Mouse (Mus musculus): ENCODE measurements at regions not wholly inside any gene's neighbourhood (a gene's known extent, or its start where the extent isn't known, plus 50 kb on each side); places are given as distances from the start of the nearest gene placed in this dataset.
A peak's percentile ranks its signal among the peaks of the same experiment; 100 is the strongest.

DNA sequence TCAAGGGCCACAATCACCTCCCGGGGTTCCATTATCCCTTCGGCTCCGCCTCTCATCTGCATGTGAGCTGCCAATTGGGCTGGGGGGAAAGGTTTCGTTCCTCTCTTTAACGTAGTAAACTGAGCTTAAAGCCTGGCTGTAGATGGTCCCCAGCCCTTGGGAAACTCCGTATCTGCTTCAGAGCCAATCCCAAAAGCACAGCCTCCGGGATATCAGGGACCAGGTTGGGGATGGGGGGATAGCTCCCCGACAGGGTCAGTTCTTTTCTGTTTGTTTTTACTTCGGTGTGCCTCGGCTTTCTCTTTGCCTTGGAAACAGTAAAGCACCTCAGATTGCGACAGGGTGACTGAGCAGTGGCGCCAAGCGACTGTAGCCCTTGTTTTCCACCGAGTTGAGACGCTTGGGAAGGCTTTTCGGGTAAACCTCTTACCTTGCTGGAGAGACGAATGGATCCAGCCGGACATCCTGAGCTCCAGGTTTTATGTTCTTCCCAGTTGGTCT, 64.5 kb downstream of the Tfap2c start:
- no peak for DNase-seq

DNA sequence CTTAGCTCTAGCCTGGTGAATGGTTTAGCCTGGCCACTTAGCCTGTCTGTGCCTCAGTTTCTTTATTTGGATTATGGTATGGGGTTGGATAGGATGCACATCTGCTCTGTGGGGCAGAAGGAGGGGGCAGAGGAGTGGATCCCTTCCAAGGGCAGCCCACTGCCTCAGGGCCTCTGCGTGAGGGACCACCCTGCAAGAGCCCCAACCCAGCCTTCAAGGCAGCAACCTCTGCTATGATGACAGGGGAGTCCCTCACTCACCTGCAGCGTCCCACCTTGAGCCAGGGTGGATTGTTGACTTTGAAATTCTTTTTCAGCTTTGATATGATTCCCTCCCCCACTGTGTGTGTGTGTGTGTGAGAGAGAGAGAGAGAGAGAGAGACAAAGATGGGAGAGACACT, 65.8 kb downstream of the Tfap2c start:
- no peak for DNase-seq

DNA sequence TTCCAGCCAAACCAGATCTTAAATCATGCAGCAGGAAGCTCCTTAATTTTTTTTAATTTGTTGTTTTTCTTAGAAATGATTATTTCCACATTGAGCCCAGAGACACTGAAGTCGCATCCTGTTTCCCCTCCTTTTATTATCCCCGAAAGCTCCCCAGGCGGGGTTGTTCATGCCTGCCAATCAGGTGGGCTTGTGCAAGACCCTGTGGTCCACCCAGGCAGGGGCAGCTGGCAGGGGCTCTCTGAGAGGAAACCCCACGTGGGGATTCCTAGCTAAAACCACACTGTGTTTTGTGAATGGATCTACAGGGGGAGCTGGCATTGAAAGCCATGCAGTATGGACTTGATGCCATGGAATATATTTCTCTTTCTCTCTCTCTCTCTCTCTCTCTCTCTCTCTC, 66.2 kb downstream of the Tfap2c start:
- no peak for DNase-seq

DNA sequence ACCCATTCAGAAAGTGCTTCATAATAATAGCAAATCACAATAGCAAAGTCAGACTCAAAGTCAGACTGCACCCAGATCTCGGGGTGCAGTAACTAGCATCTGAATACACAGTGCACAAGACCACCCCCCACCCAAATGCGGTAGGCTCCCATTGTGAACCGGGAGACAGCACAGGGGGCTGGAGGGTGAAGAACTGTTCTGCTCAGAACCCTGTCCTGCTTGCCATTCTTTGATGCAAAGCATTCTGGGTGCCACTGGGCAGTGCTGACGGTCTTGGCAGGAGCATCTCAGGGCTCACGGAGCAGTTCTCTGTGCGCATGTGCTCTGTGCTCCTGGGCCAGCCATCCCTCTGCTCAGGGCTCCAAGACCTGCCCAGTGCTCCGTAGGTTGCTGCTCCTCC, 69.8 kb downstream of the Tfap2c start:
- no peak for DNase-seq

DNA sequence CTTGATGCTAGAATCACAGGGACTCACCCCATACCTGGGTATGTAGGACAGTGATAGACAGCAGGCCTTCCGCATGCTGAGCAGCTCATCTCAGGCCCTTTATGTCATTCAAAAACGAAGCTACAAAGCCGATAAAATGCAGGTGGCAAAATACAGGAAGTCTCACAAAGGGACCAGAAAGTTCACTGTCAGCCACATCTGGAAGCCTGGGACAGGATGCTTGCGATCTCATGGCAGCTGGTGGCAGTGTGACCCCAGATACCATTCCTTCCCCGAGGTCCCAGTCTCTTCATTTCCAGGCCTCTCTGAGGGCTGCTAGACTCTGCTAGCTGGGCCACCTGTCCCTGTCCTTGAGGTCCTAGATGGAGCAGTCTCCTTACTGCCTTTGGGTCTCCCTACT, 70.6 kb downstream of the Tfap2c start:
- DNase-seq, result no peak

DNA sequence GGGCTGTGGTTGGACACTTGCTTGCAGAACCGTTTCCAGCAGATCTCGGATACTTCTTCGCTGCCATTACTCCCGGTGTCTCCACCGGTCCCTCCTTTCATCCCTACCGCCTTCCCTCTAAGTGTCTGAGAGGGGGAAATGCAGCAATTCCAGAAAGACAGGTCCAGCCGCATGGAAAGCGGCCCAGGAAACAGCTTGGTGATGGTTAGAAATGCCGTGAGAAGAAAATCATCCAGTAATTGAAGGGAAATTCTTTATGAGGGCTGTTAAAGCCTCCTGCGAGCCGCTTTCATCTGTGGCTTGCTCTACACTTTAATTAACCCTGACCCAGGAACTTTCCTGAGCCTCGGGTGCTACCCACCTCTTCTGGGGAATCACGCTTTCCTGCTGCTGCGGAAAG, 74.3 kb downstream of the Tfap2c start:
- DNase-seq, result no peak

DNA sequence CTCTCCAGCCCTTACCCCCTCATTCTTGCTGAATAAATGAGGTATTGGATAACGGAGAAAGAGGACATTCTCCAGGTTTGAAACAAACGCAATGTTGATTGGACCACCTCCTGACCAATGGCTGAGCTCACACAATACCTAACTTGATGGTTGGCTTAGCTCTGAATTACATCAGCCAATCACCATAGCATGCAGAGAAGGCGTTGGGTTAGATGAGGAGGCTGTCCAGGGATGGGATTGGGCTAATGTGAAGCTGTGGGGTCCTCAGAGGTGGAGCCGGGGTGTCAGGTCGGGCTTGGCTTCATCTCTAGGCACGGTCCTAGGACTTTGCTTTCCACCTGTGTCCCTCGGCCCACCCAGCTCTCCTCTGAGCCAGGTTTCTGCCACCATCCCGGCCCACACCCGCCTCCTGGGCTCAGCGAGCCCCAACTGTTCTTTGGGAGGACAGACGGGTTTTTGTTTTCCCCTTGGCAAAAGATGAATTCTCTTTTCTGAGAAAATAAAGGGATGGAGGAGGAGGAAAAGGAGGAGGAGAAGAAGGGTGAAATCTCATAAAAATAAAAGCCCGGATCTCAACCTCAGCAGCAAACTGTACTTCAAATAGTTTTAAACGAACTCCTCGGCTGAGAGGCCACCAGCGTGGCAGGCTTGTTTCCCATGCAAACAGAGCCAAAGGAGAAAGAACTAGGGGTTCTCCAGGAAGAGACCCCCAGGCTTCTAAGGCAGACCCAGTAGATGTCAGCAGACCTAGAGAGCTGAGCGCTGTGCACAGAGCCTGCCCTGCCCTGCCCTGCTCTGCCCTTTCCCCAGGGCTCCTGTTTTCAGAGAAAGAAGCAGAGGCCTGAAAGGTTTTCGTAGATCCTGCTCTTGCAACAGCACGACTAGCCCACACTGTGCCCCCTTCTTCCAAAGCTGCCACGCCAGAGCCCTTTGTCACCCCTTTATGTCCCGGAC, 78.2 kb downstream of the Tfap2c start:
- DNase-seq, result no peak

DNA sequence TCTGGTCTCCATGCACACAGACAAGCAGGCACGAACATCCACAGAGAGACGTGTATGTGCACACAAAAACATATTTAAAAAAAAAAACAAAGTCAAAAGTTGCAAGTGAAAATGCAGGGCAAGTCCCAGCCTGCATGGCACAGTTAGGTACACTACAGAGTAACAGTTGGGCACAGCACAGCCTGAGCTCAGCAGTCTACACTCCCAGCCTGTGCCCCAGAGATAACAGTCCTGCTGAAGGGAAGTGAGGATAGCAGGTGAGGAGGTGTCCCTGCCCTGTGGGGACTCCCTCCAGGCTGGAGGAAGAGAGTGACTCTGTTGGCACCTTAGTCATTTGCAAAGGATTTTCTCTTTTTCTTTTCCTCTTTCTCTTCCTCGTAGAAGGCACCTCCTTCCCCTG, 80.9 kb downstream of the Tfap2c start:
- DNase-seq, result no peak

DNA sequence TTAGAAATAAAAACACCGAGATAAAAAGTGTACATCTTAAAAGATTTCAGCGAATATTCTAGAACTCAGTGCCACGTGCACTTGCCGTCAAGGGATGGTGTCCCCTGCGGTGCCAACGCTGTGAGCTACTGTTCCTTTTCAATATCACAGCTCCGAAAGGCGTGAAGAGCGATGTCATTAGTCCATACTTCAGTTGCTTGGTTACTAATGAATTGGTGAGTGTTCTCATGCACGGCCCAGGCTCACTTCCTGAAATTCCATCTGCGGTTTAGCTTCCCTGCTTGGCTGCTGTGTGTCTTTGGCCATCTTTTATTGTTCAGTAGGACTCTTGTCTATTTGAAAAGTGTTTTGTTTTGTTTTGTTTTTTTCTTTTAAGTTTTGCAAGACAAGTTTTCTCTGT, 93.2 kb downstream of the Tfap2c start:
- peak; percentile 18 for DNase-seq

DNA sequence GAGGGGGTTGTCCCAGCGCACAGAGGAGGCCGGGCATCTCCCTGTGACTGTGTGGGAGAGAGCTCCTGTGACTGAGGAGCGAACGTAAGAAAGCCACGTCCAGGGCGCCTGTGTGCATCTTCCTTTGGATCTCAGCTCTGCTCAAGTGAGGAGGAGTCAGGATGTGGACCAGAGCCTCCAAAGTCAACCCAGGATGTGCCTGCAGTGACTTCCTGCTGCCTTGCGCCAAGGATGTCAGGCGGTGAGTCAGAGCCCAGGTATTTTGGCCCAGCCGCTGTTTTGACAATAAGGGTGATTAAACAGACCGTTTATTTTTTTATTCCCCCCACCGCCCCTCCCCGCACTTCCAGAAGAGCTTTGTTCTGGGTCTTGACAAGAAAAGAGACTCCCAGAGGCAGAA, 94.5 kb downstream of the Tfap2c start:
- no peak for DNase-seq

DNA sequence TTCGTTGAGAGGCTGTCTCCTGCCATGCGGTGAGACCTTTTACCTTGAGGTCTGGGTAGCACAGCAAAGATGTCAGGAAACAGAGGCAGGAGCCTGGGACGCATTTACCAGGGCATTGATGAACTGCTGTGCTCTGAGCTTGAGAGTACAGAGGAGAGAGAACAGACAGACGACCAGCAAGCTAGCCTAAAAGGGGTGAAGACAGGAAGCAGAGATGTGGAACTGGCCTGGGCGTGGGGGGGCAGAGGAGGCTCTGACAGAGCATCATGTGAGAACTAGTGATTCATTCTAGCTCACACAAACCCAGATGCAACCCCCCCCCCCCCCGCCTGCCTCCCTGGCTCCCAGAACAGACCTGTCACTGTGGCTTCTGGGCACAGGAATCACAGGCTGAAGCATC, 95.1 kb downstream of the Tfap2c start:
- no peak for DNase-seq

DNA sequence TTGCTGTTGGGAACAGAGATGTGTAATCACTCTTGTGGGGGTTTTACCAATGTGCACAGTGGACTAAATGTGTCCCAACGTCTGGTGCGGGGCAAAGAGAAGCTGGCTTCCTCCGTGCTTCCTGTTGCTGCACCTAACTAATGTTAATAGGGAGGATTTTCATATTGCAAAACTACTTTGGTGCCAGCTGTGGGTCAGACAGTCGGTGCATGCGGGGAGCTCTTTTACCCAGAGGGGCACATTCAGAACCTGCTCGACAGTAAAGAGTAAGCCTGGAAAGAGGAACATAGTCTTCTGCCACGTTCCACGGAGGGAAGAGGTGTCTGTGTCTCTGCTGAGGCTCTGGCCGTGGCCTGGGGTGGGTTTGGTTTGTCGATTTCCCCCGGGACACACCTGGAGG, 98.7 kb downstream of the Tfap2c start:
- DNase-seq, result no peak

DNA sequence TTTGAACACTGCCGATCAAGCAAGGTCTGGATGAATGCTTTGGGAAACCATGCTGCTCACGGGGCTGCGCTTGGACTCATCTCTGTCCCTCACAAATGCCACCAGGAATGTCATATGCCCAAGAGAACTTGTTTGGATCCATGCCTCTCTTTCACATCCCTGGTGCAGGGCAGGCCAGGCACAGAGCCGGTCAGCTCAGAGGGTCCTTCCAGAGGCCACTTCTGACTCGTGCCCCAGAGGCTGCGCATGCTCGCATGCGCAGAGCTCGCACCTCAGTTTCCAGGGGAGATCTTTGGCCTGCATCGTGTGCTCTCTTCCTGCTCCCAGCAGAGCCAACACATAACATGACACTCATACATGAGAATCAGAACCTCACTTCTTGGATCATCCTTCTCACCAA, 111.1 kb downstream of the Tfap2c start:
- DNase-seq, result no peak

DNA sequence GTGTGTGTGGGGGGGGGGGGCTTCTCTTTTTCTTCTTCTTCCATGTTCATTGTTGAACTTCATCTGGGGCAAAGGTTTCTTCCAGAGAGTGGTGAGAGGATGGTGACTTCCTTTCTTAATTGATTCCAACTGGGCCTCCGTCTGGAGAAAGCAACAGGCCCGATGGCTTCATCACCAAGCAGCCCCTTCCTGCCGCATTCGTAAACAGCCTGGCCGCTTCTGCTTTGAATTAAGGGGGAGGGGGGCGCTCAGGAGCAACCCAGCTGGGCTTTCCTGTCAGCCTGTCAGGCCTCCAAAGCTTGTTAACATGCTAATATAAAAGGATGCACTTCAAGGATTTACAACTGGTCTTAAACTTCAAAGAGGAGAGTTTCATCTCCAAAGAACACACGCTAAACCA, 111.5 kb downstream of the Tfap2c start:
- DNase-seq, result no peak

DNA sequence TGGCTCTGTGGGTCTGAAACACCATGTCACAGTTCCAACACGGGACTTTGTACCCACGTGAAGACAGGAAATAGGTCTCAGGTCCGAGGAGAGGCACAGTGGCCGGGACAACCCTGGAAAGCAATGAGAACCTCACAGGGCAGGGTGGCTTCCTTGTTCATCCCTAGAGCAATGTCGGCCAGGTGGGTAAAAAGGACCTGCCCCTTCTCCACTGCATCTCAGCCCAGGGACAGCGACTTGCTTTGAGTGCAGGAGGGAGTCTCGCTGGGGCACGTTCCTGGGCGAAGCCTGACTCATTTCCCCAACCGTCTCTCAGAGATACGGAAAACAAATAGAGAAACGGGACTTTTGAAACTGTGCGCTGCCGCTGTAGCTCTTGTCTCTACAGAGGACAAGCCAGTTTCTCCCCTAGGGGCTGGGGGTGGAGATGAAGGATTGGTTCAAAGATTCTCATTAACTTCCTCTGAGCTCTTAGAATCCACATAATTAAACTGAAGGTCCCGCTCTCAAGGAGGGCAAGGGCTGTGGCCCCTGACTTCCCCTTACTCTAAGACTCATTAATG, 112.1 kb downstream of the Tfap2c start:
- DNase-seq, result no peak

DNA sequence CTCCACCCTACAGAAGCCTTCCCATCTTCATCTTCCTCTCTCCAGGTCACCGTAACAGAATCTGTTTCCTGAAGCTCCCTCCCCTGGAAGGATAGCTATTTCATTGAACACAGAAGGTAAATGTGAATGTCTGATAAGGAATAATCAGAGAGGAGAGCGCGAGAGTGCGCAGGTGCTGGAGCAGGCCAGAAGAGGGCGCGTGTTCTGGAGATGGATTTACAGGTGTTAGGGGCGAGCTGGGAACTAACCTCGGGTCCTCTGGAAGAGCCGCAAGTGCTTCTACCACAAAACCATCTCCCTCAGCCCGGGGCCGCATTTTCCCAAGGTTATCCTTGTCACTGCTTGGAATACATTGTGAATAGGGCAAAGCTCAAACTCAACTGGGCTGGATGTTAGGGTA, 112.8 kb downstream of the Tfap2c start:
- no peak for DNase-seq

DNA sequence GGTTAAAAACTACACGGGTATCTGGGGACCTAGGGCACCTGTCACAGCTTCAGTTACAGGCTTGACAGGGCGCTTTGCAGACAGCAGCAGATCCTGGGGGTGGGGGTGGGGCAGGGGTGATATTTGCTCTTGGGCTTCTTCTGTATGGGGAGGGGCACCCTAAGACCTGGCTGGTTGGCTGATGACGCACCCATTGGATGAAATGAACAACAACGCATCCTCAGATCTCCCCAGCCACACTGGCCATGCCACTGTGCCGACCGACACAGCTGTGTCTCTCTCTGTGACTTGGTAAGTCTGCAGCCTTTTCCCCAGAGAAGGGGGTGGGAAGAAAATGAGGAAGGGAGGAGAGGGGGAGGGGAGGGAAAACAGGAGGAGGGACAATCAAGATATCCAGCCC, 114.3 kb downstream of the Tfap2c start:
- DNase-seq, result no peak

DNA sequence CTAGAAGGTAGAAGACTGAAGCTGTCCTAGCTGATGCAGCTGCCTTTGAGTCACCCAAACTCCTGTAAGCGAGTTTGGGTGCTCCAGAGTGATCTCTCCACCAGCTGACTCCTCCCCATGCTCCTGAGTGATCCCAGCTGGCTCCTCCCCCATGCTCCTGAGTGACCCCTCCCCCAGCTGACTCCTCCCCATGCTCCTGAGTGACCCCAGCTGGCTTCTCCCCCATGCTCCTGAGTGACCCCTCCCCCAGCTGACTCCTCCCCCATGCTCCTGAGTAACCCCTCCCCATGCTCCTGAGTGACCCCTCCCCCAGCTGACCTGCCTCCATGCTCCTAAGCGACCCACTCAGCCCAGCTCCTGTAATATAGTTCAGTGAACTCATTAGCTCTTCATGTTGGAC, 123.7 kb downstream of the Tfap2c start:
- DNase-seq, result no peak

DNA sequence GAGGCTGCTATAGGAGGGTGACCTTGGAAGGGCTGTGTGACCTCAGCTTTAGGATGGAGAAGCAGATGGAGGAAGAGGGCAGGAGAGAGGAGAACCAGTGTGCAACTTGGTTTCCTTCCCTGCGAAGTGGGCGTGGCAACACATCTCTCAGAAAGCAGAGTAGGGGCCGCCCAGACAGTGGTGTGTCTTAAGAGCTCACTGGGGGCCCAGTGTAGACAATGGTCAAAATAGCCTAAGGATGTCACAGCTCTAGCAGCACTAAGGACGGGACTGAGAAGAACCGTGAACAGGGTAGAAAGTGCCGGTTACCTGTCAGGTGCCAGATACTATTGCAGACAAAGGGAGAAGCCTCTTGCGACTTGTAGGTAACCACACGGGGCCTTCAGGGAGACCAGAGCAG, 125.2 kb downstream of the Tfap2c start:
- no peak for DNase-seq

DNA sequence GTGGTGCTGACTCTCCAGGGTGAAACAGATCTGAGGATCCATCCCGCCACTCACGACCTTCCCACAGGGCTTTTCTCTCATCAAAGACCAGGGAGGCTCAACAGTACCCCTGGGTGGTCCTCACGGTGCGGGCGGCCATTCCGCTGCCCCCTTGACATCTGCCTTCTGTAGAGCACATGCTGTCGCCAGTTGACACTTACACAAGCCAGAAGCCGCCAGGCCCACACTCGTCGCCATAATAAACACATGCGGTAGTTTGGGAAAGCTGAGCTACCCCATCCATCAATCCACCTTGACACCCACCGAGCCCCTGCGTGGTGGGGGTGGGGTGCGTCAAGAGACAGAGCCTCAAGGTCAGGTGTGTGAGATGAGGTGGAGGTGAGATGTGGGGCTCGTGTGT, 125.7 kb downstream of the Tfap2c start:
- DNase-seq, result no peak

DNA sequence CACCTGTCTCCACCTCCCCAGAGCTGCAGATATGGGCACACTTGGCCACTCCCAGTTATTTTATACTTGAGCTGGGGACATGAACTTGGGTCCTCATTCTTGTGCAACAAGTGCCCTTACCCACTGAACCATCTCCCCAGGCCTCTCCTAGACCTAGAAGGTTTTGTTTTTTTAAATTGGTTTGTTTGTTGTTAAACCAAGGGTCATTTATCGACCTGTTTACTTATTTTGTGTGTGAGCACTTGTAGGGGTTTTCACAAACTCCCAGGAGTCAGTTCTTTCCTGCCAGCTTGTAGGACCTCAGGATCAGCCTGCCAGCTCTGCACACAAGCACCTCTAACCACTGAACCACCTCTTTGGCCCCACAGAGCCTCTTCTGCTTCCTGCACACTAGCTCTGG, 140.8 kb downstream of the Tfap2c start:
- no peak for DNase-seq

DNA sequence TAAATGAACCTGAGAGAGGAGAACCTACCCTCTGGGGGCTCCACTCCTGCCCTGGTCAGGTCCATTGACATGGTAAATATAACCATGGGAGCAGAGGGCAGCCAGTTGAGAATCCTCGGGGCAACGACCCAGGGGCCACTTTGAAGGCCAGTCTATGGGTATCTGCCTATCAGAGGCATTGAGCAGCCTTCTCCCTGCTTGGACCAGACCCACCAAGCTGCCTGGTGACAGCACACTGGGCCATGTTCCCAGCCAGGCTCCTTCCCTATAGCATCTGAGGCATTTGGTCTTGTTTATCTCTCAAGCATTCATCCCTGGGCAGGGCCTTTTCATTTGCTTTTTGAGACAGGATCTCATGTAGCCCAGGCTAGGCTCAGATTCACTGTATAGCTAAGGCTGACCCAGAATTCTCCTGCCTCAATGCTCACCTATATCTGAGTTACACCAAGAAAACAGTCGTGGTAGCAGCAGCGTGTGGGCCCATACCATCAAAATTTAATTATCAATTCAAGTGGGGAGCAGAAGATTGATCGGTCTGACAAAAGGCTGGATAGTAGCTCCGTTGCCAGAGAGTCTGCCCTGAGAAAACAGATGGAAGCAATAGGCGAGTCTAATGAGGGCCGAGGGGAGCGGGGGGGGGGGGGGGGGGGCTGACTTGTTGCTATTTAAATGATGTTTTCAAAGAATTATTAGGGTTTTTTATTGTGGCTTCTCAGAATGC, 141.7 kb downstream of the Tfap2c start:
- DNase-seq, result no peak

DNA sequence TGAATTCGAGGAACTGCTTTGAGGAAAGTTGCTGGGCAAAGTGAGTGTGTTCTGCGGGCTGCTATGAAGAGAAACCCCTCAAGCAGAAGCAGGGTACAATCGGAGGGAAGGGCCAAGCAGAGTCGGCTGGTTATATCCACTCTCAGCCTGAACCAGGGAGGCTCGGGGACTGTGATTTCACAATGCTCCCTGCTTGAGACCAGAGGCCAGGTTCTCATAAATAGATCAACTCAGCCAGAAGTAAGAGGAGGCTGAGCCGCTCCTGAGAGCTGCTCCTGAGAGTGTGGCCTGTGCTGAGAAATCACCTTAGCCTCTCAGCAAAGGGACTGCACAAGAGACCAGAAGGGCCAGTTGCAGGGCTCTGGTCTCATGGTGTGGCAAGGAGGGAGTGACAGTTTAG, 149.6 kb downstream of the Tfap2c start:
- no peak for DNase-seq

DNA sequence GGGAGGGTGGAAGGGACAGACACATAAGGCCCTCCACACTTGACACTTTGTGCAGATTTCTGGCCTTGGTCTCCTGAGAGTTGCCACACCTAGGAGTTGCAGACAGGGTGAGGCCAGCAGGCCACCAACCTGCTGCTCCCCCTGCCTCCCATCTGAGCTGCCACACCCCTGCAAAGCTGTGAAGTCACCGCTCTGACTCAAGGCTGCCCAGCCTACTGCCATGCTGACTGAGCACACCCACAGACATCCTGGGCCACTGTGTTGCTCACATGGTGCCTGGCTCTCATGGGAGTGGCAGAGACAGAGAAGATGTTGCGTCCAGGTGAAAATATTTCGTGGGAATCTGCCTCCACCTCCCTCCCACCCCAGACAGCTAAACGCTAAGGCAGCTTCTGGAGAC, 150.3 kb downstream of the Tfap2c start:
- no peak for DNase-seq
